ENCODE assay signal across 25 mouse cellular contexts in genomic region chr7:133862723-133863122, GRCm38 (mm10).
"Had no signal": no experiment of that assay in that cellular context is flagged by ENCODE, and none has a peak within 500 bp of the region (broad histone marks: within the 10 kb centered on the region; RNA-seq: fewer than 3 reads in every experiment).

No protein-coding gene starts in this region.

- ATAC-seq: liver, embryonic 12.5 days; midbrain, embryonic 13.5 days; midbrain, embryonic 16.5 days had no signal

- H3K9me3 ChIP-seq: kidney, embryonic 15.5 days; limb, embryonic 13.5 days; liver, embryonic 12.5 days; liver, embryonic 15.5 days; midbrain, embryonic 13.5 days; neural tube, embryonic 13.5 days; stomach, embryonic 15.5 days had no signal

- H3K4me1 ChIP-seq: kidney, embryonic 15.5 days; limb, embryonic 13.5 days; liver, embryonic 12.5 days; liver, embryonic 15.5 days; midbrain, embryonic 13.5 days; neural tube, embryonic 13.5 days; stomach, embryonic 15.5 days had no signal

- H3K27ac ChIP-seq: kidney, embryonic 15.5 days; left cerebral cortex, adult 2 months; limb, embryonic 13.5 days; liver, embryonic 12.5 days; liver, embryonic 15.5 days; midbrain, embryonic 13.5 days; neural tube, embryonic 13.5 days; stomach, embryonic 15.5 days had no signal

- H3K4me3 ChIP-seq: kidney, embryonic 15.5 days; left cerebral cortex, adult 2 months; limb, embryonic 13.5 days; liver, embryonic 12.5 days; liver, embryonic 15.5 days; midbrain, embryonic 13.5 days; myocyte; neural tube, embryonic 13.5 days; stomach, embryonic 15.5 days had no signal

- DNase-seq: kidney, adult 11 months; kidney, adult 8-10 months; kidney, postnatal 10 days; kidney, postnatal 36 days; layer of hippocampus, postnatal 36 days; liver; lung, adult 18-20 months; lung, postnatal 14 days; lung, postnatal 4 days; retina, postnatal 1 day; right cerebral cortex, postnatal 25 days; spleen, adult 18-20 months; thymus, adult 2 months; thymus, postnatal 14 days; thymus, postnatal 4 days had no signal

- H3K36me3 ChIP-seq: kidney, embryonic 15.5 days; limb, embryonic 13.5 days; liver, embryonic 12.5 days; liver, embryonic 15.5 days; midbrain, embryonic 13.5 days; neural tube, embryonic 13.5 days; stomach, embryonic 15.5 days had no signal

- H3K9ac ChIP-seq: kidney, embryonic 15.5 days; limb, embryonic 13.5 days; liver, embryonic 12.5 days; liver, embryonic 15.5 days; midbrain, embryonic 13.5 days; neural tube, embryonic 13.5 days; stomach, embryonic 15.5 days had no signal

- H3K27me3 ChIP-seq: kidney, embryonic 15.5 days; liver, embryonic 12.5 days; liver, embryonic 15.5 days; midbrain, embryonic 13.5 days; neural tube, embryonic 13.5 days; stomach, embryonic 15.5 days had no signal

- H3K4me2 ChIP-seq: kidney, embryonic 15.5 days; limb, embryonic 13.5 days; liver, embryonic 12.5 days; liver, embryonic 15.5 days; midbrain, embryonic 13.5 days; neural tube, embryonic 13.5 days; stomach, embryonic 15.5 days had no signal
